Mouse (Mus musculus) layer of hippocampus, postnatal 14 days (tissue): ENCODE results near the gene BC052040. TPM values are rescaled to one million over a fixed set of nuclear protein-coding genes. Genes with fewer than 3 reads are reported as not detected.

Experiments
- DNase-seq, 2 experiments: peaks; one replicate each; pipeline ENCODE4 v3.0.0; 2021 to 2022; ENCODE audit warnings: low spot score in 2 of 2, mixed read lengths in 1 of 2
- microRNA-seq, 2 experiments: library from miRNA; unstranded; fragments of <30 nt; microRNA quantifications; one replicate each; pipeline ENCODE4 v1.2.0; 2021
- total RNA-seq, 2 experiments: library from RNA; stranded (reverse); gene quantifications; 2 replicates each; pipeline ENCODE4 v1.2.3; 2021

The BC052040 gene
- total RNA-seq, 2 experiments from 2014 or later: 4.1 to 5.5 TPM

DNA sequence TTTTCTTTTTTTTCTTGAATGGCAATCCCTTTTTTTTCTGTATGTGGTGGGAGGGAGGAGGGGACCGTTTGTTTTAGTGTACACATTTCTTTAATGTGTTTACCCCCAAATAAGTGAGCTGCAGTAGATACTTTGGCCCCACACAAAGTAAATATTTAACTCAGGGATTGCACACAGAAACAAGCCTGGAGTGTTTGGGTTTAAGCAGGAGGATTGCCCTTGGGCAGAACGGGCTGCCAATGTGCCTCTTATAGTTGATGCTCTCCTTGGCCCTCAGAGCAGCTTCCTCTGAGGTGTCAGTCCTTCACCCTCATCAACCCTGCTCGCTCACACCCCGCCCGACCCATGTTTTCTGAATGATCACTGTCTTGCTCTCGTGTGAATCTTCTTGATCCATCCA is 177.0 kb downstream of the BC052040 start:
- no peak for DNase-seq

- no peak for DNase-seq
These were observed 183.2 kb downstream of the BC052040 start for GRCm38 (mm10) chr2:115764595-115765305.

DNA sequence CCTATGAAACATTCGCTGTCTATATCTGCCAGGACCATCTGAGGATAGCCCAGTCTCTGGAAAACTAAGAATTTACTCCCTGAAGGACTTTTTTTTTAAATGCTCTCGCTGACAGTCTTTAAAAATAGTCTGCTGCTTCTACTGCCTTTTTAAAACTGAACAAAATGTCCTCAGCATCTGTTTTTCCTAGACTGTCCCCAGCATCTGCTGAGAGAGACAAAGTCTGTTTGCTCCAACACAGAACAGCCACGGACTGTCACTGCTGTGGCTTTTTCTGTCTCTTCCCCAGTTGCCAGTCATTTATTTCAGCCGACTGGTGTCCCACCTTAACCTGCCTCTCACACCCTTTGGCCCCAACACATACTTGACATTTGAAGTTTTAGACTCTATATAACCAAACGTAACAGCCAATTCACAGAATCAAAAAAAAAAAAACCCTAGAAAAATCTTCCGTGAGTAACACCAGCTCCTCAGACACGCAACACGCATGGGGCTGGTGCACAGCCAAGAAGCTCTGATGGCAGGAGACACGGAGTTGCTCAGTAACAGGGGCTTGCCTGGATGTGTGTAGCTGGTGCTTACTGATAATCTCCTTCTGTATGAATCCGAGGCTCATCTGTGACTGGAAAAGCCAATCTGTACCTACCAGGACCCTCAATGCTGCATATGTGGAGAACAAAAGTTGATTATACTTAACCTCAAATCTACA is 188.2 kb downstream of the BC052040 start:
- peak; percentile 36 for DNase-seq

- DNase-seq: no peak
These were observed 191.2 kb downstream of the BC052040 start for GRCm38 (mm10) chr2:115772709-115773108.

DNA sequence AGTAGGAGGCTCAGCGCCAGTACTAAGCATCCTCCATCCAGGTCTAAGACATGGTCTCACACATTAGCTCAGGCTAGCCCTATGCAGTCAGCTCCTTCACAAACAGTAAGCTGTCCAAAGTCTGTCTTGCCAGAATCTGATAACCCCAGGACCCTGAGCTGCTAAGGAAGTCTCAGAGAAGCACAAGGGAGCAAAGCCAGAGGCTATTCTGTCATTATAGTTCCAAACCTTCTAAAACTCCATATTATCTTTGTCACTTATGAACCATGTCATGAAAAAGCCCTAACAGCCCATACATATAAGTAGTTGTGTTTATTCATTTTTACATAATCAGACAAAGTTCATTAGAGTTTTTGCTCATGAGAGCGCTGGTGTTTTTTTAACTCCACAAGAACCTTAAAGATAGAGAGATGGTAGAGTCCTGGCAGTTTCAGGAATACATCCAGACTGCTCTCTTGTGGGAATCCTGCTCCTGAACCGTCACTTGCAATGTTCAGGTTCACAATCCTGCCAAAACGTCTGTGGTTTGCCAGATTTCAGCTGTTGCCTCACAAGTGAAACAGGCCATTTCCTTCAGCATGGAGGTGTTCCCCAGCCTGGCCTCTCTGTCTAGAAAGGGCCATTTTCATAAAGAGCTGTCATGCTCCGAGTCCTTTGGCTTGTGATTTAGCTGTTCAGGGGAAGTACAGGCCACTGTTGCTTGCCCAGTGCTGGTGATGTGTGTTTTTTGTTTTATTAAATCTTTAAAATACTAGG is 192.8 kb downstream of the BC052040 start:
- DNase-seq: no peak

- DNase-seq: no peak
These were observed 194.1 kb downstream of the BC052040 start for GRCm38 (mm10) chr2:115775488-115776217.

DNA sequence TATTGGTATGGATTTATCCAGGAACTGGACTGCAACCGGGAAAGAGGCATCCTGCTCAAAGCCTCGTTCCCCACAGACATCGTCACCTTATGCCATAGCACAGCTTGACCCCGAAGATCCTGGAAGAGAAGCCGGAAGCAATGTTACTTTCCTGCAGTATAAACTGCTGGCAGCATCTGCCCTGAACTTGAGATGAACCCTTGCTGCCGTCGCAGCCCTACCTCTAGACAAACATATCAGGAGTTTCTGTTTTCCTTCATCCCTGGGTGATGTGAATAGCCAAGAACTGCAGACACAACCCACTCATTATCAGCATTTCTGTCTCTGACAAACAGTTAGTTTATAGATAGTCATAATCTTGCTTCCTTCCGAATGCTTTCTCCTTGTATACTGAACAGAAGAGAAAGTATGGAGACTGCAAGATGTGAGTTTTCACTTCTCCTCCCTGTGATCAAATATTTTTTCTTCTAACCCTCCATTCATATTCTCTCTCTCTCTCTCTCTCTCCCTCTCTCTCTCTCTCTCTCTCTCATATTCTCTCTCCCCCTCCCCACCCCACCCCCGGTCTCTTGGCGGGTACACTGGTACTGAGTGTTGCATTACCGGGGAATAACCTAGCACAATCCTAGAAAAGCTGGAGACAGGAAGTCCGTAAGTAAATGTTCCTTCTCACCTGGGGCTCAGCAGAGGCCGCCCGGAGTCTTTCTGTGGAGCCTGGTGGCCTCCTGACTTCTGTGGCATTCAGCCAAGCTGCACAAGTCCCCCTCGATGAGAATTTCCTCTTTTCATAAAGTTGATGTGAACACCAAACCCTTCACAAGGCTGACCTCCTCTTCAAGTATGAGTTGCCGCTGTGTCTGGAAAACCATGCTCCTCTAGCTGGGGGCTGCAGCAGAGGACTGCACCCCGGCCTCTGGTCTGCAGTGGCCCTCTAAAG is 195.7 kb downstream of the BC052040 start:
- no peak for DNase-seq

DNA sequence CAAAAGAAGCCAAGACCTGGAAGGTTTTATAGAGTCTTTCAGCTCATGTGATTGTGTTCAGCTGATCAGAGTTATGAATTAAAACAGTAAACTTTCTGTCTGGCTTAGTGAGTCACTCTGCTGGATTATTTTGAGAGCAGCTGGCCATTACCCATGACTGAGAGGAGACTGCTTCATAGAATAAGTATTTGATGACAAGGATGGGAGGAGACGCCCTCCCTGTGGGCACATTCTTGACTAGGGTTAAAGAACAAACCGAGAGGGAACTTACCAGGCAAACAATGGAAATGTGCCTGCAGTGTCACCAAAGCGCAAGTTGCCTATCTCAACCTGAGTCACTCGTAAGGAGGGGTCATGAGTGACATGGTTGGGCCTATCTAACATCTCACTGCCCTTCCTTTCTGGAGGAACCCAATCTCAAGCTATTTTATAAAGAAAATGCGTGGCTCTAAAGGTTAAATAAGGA is 199.1 kb downstream of the BC052040 start:
- no peak for DNase-seq

DNA sequence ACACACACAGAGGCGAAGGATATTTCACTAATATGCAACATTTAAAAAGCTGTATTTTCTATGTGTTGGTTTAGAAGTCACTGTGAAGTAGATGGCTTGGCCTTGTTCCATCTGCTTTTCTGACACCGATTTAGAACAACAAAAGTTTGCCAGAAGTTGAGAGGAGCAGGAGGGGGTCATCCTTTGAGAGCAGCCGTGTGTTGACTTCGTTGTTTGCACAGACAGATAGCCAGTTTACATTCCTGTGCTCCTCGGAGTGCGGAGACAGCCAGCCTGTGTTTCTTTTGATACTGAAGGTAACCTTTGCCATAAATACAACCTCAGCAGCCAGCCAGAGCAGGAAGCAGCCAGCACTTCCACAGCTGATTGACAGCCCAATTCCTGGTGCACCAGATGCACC is 204.2 kb downstream of the BC052040 start:
- DNase-seq: no peak

GRCm38 (mm10) chr2:115798839-115799238 is 217.3 kb downstream of the BC052040 start:
- DNase-seq: no peak

DNA sequence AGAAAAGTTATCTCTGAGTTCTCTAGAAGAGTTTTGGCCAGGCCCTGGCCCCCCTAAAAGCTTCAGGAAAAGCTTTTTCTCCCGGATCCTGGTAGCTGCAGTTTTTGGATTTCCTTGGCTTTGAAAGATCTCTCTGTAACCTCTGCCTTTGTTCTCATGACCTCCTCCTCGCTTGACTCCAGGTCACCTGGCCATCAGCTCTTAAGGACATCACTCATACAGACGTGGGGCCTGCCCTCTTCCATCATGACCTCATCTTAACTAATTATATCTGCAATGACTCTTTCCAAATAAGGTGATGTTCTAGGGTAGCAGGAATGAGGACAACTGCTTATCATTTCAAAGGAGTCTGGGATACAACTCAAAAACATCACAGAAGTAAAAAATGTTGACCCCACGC is 226.9 kb downstream of the BC052040 start:
- no peak for DNase-seq

GRCm38 (mm10) chr2:115813316-115813715 is 231.8 kb downstream of the BC052040 start:
- no peak for DNase-seq

DNA sequence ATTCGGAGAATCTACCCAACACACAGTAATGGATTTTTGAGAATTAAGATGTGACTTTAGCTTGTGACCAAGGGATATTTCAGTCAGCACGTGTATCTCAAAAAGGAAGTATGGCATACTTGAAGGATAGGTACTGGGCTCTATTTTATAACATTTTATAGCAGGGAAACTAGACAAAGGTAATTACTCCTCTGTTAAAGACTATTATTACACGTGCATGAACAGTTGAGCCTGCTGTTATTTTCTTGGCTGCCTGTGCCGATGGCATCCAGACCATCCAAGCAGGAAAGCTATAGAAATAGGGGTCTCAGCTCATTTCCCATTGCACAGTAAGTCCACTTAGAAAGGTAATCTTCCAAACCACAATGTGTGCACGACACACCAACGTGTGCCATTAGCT is 232.2 kb downstream of the BC052040 start:
- no peak for DNase-seq

DNA sequence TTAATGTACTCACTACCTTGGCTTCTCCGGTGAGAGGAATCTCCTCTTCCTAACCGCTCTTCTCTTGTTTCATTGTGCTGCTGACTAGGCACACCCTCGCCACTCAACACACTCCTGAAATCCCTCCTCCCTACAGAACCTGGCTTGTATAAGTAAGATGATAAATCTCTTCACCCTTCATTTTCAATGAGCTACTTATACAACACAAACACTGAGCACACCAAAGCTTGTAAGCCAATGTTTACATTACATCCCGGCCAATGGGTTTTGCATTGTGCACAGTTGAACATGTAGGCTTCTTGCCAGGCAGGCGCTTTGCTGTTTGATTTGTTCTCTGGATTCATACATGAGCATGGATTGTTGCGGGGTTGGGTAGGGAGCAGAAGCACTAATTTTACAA is 236.4 kb downstream of the BC052040 start:
- no peak for DNase-seq

- peak in 1 of 2 experiments; percentile 21 for DNase-seq
These were observed 240.8 kb downstream of the BC052040 start for GRCm38 (mm10) chr2:115822361-115822760.

Small RNAs within 50 kb of the gene (microRNA-seq; reads per million reads assigned to microRNA genes)
- 0 to 0.57 reads per million in 2 experiments for gene Mir1951
